Comparison of ENCODE assay signal across 8 mouse cellular contexts in the genomic region with DNA sequence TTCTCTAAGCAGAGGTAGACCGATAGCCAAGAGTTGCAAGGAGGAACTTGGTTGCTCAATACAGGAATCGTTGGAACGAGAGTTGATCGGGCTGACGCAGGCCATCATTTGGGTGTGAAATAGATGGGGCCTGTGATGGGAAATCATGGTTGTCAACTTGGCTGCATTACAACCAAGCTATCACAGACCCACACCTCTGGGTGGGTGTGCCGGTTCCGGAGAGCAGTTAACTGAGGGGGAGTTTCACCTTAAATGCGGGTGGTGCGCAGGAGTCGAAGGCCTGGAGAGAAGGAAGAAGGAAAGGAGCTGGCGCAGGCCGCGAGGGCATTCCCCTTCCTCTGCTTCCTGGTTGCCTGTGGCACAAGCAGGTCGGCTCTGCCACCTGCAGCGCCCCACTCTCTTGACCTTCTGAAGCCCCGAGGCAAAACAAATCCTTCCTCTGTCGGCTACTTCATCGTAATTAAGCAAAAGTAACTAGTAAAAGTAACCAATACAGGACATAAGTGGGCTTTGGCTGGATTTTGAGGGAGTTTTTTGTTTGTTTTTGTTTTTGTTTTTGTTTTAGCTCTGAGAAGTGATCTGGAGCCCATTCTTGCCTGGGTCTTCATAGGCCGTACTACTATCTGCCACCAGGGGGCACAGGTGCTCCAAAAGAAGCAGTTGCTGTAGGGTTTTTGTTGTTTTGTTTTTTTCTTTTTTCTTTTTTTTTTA. TPM values are rescaled to one million over a fixed set of nuclear protein-coding genes. Genes with fewer than 3 reads are reported as not detected.
DNase-seq lines count a peak whose midpoint lies in the region; ATAC-seq and TF ChIP-seq lines count a peak whose summit lies in the region.

No protein-coding gene starts in this region.

- H3K9me3 ChIP-seq in embryonic facial prominence, embryonic 14.5 days (ENCODE audit: control insufficient read depth, low read length) = no peaks in the 10 kb centered on the region
- H3K9me3 ChIP-seq in heart, embryonic 14.5 days (ENCODE audit: control insufficient read depth, low read length) = no peaks in the 10 kb centered on the region
- H3K9me3 ChIP-seq in kidney, embryonic 16.5 days (ENCODE audit: low read length) = no peaks in the 10 kb centered on the region
- no peaks in the 10 kb centered on the region for H3K9me3 ChIP-seq in liver, embryonic 14.5 days (ENCODE audit: control insufficient read depth, low read length)
- H3K9me3 ChIP-seq in stomach, postnatal 0 days (ENCODE audit: control insufficient read depth, low read length) = no peaks in the 10 kb centered on the region

- DNase-seq in CD8-positive naive resting alpha-beta T cell, adult 2 months (ENCODE audit: low read depth in 2 of 2, low spot score in 2 of 2) = peak; percentile 64 to 78
- DNase-seq in adrenal gland, postnatal 4 days (ENCODE audit: low spot score in 2 of 2) = peak; percentile 49 to 59
- DNase-seq in embryonic facial prominence, embryonic 14.5 days (ENCODE audit: low spot score) = peak; percentile 75
- peak; percentile 30 to 52 (median 37) for DNase-seq in liver, embryonic 14.5 days (ENCODE audit: low read depth in 3 of 3, low spot score in 3 of 3)
- DNase-seq in natural killer cell, adult 2 months (ENCODE audit: low spot score in 2 of 2) = peak; percentile 58 to 73
- peak; percentile 75 for DNase-seq in stomach, postnatal 0 days (ENCODE audit: low spot score)

- peak; percentile 80 for TF ChIP-seq CTCF in liver, embryonic 14.5 days (IDR thresholded peaks at IDR 0.05; ENCODE audit: low read depth)
- peak; percentile 88 for TF ChIP-seq CTCF in stomach, postnatal 0 days (IDR thresholded peaks at IDR 0.05; ENCODE audit: low read depth)

- TF ChIP-seq EP300 in liver, embryonic 14.5 days (IDR thresholded peaks at IDR 0.05; ENCODE audit: low read depth) = no peak
- no peak for TF ChIP-seq EP300 in stomach, postnatal 0 days (optimal IDR thresholded peaks at IDR 0.05)

- no peak for ATAC-seq in embryonic facial prominence, embryonic 14.5 days (ENCODE audit: low read depth)
- ATAC-seq in heart, embryonic 14.5 days (ENCODE audit: insufficient number of reproducible peaks, insufficient read depth, low FRiP score, low read depth) = no peak
- peak; percentile 49; the same call in 1 of the 2 replicates for ATAC-seq in kidney, embryonic 16.5 days (ENCODE audit: low FRiP score, low TSS enrichment)
- no peak for ATAC-seq in liver, embryonic 14.5 days (ENCODE audit: insufficient read depth)
- peak; percentile 57 for ATAC-seq in stomach, postnatal 0 days (ENCODE audit: low FRiP score, low TSS enrichment)

- H3K27ac ChIP-seq in embryonic facial prominence, embryonic 14.5 days (replicated peaks; ENCODE audit: low read depth, low read length) = no peak overlapping the region
- no peak overlapping the region for H3K27ac ChIP-seq in heart, embryonic 14.5 days (replicated peaks in 1 of 2; ENCODE audit: control insufficient read depth in 1 of 2, insufficient read depth in 1 of 2, low read depth in 2 of 2, low read length in 2 of 2)
- no peak overlapping the region for H3K27ac ChIP-seq in kidney, embryonic 16.5 days (ENCODE audit: low read length)
- no peak overlapping the region for H3K27ac ChIP-seq in liver, embryonic 14.5 days
- H3K27ac ChIP-seq in stomach, postnatal 0 days (replicated peaks) = no peak overlapping the region

- no peaks in the 10 kb centered on the region for H3K4me1 ChIP-seq in embryonic facial prominence, embryonic 14.5 days (ENCODE audit: control insufficient read depth, insufficient read depth, low read length)
- peaks cover 0 to 2% of the 10 kb centered on the region in 2 experiments; a peak in 1 of 4 replicates for H3K4me1 ChIP-seq in heart, embryonic 14.5 days (ENCODE audit: control insufficient read depth in 2 of 2, insufficient read depth in 2 of 2, low read length in 2 of 2)
- H3K4me1 ChIP-seq in kidney, embryonic 16.5 days (ENCODE audit: insufficient read depth, low read length) = 0 out of 2 replicates have a peak, but pooled peaks cover 3% of the 10 kb centered on the region
- H3K4me1 ChIP-seq in liver, embryonic 14.5 days (replicated peaks; ENCODE audit: control insufficient read depth in 2 of 2, insufficient read depth in 2 of 2, low read length in 1 of 2) = no peaks in the 10 kb centered on the region; a peak in 1 of 4 replicates
- H3K4me1 ChIP-seq in stomach, postnatal 0 days (replicated peaks; ENCODE audit: control insufficient read depth, insufficient read depth) = no peaks in the 10 kb centered on the region

- H3K27me3 ChIP-seq in embryonic facial prominence, embryonic 14.5 days (replicated peaks; ENCODE audit: control insufficient read depth, insufficient read depth, low read length) = no peaks in the 10 kb centered on the region
- H3K27me3 ChIP-seq in heart, embryonic 14.5 days (ENCODE audit: control insufficient read depth, insufficient read depth, low read length) = no peaks in the 10 kb centered on the region
- H3K27me3 ChIP-seq in kidney, embryonic 16.5 days (ENCODE audit: insufficient read depth, low read length) = no peaks in the 10 kb centered on the region
- no peaks in the 10 kb centered on the region for H3K27me3 ChIP-seq in liver, embryonic 14.5 days (ENCODE audit: control insufficient read depth, insufficient read depth, low read length)
- no peaks in the 10 kb centered on the region for H3K27me3 ChIP-seq in stomach, postnatal 0 days (ENCODE audit: control insufficient read depth, insufficient read depth, low read length)

- WGBS in embryonic facial prominence, embryonic 14.5 days = 38% methylated on average over 19 of the region's 19 CpGs
- WGBS in heart, embryonic 14.5 days = 42% methylated on average over 19 of the region's 19 CpGs
- 35% methylated on average over 19 of the region's 19 CpGs for WGBS in kidney, embryonic 16.5 days
- WGBS in liver, embryonic 14.5 days (ENCODE audit: insufficient replicate concordance) = 24% methylated on average over 19 of the region's 19 CpGs
- WGBS in stomach, postnatal 0 days = 35% methylated on average over 19 of the region's 19 CpGs

- H3K9ac ChIP-seq in embryonic facial prominence, embryonic 14.5 days (ENCODE audit: low read depth, low read length) = peak overlapping the region; percentile 45; the same call in 1 of the 2 replicates
- peak overlapping the region; percentile 59 for H3K9ac ChIP-seq in heart, embryonic 14.5 days (ENCODE audit: low read length)
- peak overlapping the region; percentile 60 for H3K9ac ChIP-seq in kidney, embryonic 16.5 days (replicated peaks; ENCODE audit: low read length)
- no peak overlapping the region for H3K9ac ChIP-seq in liver, embryonic 14.5 days (replicated peaks)
- H3K9ac ChIP-seq in stomach, postnatal 0 days (ENCODE audit: low read length) = 0 out of 2 replicates have a peak overlapping the region, but pooled peaks have one; percentile 32

- peak overlapping the region; percentile 44 for H3K4me2 ChIP-seq in embryonic facial prominence, embryonic 14.5 days (ENCODE audit: low read depth, low read length)
- H3K4me2 ChIP-seq in heart, embryonic 14.5 days (ENCODE audit: low read length) = peak overlapping the region; percentile 61
- peak overlapping the region; percentile 51 for H3K4me2 ChIP-seq in kidney, embryonic 16.5 days (replicated peaks; ENCODE audit: low read depth, low read length)
- peak overlapping the region; percentile 60 for H3K4me2 ChIP-seq in liver, embryonic 14.5 days (ENCODE audit: low read depth)
- peak overlapping the region; percentile 49 for H3K4me2 ChIP-seq in stomach, postnatal 0 days (replicated peaks; ENCODE audit: low read depth)

- H3K36me3 ChIP-seq in embryonic facial prominence, embryonic 14.5 days (ENCODE audit: control insufficient read depth, insufficient read depth, low read length) = no peaks in the 10 kb centered on the region
- H3K36me3 ChIP-seq in heart, embryonic 14.5 days (ENCODE audit: control insufficient read depth, insufficient read depth, low read length) = no peaks in the 10 kb centered on the region
- no peaks in the 10 kb centered on the region for H3K36me3 ChIP-seq in kidney, embryonic 16.5 days (ENCODE audit: insufficient read depth, low read length)
- no peaks in the 10 kb centered on the region for H3K36me3 ChIP-seq in liver, embryonic 14.5 days (replicated peaks; ENCODE audit: control insufficient read depth, insufficient read depth, low read depth)
- no peaks in the 10 kb centered on the region for H3K36me3 ChIP-seq in stomach, postnatal 0 days (ENCODE audit: control insufficient read depth, insufficient read depth, low read length)

- peak overlapping the region; percentile 12; the same call in 1 of the 2 replicates for H3K4me3 ChIP-seq in embryonic facial prominence, embryonic 14.5 days (ENCODE audit: low read depth, low read length)
- H3K4me3 ChIP-seq in heart, embryonic 14.5 days (ENCODE audit: control insufficient read depth in 1 of 2, insufficient read depth in 1 of 2, low read depth in 1 of 2, low read length in 2 of 2) = peak overlapping the region; percentile 15 to 20; a peak in 3 of 4 replicates
- peak overlapping the region; percentile 30 for H3K4me3 ChIP-seq in kidney, embryonic 16.5 days (ENCODE audit: low read length)
- H3K4me3 ChIP-seq in liver, embryonic 14.5 days (ENCODE audit: insufficient read depth in 1 of 2, low read depth in 2 of 2, low read length in 2 of 2) = 0 out of 4 replicates have a peak overlapping the region, but pooled peaks of 1 of the 2 experiments have one; percentile 11
- H3K4me3 ChIP-seq in stomach, postnatal 0 days (ENCODE audit: low read depth, low read length) = peak overlapping the region; percentile 17; the same call in 1 of the 2 replicates

RNA-seq across cellular contexts. Expression of a gene that starts 31.7 kb away (rescaled TPM):
- 1 to 10 TPM in 1 of 2 experiments, under 1 TPM in 1; 0.25 to 3.2 TPM for total RNA-seq in adrenal gland, postnatal 4 days (2021)
- polyA plus RNA-seq in embryonic facial prominence, embryonic 14.5 days (2014; fragmentation: Nextera tagmentation; extraction: Ambion mirVana) = 2.7 and 7.1 TPM in 2 replicates
- 0.15 and 0.31 TPM in 2 replicates for polyA plus RNA-seq in heart, embryonic 14.5 days (2014; fragmentation: Nextera tagmentation; extraction: Ambion mirVana)
- polyA plus RNA-seq in kidney, embryonic 16.5 days (2015; fragmentation: Nextera tagmentation; extraction: Ambion mirVana) = 36.9 and 37.1 TPM in 2 replicates
- polyA plus RNA-seq in liver, embryonic 14.5 days (2012; rRNA removed) = 0.11 and 0.17 TPM in 2 replicates
- 0.10 and 0.15 TPM in 2 replicates for polyA plus RNA-seq in liver, embryonic 14.5 days (2014; fragmentation: Nextera tagmentation; extraction: Ambion mirVana)
- 76.4 and 79.7 TPM in 2 replicates for polyA plus RNA-seq in stomach, postnatal 0 days (2015; fragmentation: Nextera tagmentation; extraction: Ambion mirVana)

Comparison
In these comparisons a context has a peak if more than half of its experiments do, and no peak if none do; other contexts are left out.
1. ATAC-seq: peak in kidney, embryonic 16.5 days (single experiment) and stomach, postnatal 0 days (single experiment); none in embryonic facial prominence, embryonic 14.5 days (single experiment), heart, embryonic 14.5 days (single experiment) and liver, embryonic 14.5 days (single experiment).
2. Peak in every context shown above with its lines, with median percentiles within 50 percentile points of each other: DNase-seq and H3K4me2 ChIP-seq.